Mouse (Mus musculus) heart, adult 2 months (tissue): ENCODE data around the gene Tesc.

Source experiments
- CTCF ChIP-seq: fragments of 200-600 bp; IDR thresholded peaks from 2 replicates; pipeline ENCODE4 v1.8.1; 2022; ENCODE audit warnings: antibody characterized with exemption, mild to moderate bottlenecking, moderate library complexity
- EP300 ChIP-seq: fragments of 200-500 bp; IDR thresholded peaks from 2 replicates; pipeline ENCODE4 v1.6.1; 2011; ENCODE audit warnings: low read depth, low read length, control low read depth; ENCODE audit not compliant: insufficient read depth
- POLR2A ChIP-seq: fragments of 200-500 bp; IDR thresholded peaks from 2 replicates; pipeline ENCODE4 v1.6.1; 2011; ENCODE audit warnings: mild to moderate bottlenecking, low read depth, low read length, control low read depth; ENCODE audit not compliant: insufficient read depth

DNA sequence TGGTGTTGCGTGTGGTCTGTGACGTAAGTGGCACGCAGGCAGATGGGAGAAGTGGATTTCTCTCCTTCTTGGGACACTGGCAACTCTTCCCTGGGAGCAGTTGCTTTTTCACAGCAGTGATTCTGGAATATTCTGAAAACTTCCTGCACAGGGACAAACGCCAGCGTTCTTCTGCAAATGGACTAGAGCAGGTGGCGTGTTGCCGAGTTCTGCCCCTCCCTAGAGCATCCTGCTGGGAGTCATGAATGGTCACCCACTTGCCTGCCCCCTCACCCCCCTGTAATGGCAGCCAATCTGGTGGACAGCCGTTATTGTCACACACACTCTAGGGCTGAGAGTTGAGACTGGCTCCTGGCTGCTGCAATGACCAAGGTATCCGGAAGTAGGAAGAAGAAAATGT is 32.1 kb downstream of the Tesc start:
- TF ChIP-seq POLR2A = no peak
- TF ChIP-seq CTCF = no peak
- no peak for TF ChIP-seq EP300
